In the genomic region with DNA sequence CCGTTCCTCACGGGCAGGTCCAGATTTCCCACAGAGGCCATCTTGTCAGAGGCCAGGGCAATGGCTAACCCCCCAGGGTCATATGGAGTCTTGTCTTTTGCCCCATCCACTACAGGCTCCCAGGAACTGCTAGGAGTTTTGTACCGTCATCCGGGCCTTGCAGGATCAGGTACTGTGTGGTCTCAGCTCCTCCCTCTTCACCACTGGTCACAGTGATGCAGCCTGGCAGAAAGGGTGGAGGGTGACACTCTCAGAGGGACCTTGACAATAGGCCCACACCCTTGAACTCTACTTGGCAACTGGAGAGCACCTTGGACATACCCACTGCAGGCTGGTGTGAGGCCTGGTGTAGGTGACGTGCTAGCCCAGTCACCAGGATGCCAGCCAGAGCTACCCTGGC, we compare ENCODE assay signal across 20 mouse cellular contexts. TPM values are rescaled to one million over a fixed set of nuclear protein-coding genes. Genes with fewer than 3 reads are reported as not detected.
DNase-seq lines count a peak whose midpoint lies in the region; TF ChIP-seq lines count a peak whose summit lies in the region.
"Had no signal": no experiment of that assay in that cellular context is flagged by ENCODE, and none has a peak within 500 bp of the region (broad histone marks: within the 10 kb centered on the region; RNA-seq: fewer than 3 reads in every experiment).

No protein-coding gene starts in this region.

- H3K9me3 ChIP-seq in E14TG2a.4 (ENCODE audit: low read length) = peaks cover 6% of the 10 kb centered on the region

- TF ChIP-seq CTCF in E14TG2a.4 (conservative IDR thresholded peaks at IDR 0.05; ENCODE audit: low read length) = no peak

- H3K27me3 ChIP-seq in E14TG2a.4 (ENCODE audit: insufficient read depth, low read length) = no peaks in the 10 kb centered on the region
- H3K27me3 ChIP-seq: CH12.LX; embryonic facial prominence, embryonic 13.5 days; embryonic facial prominence, embryonic 15.5 days; forebrain, embryonic 12.5 days had no signal

- peak overlapping the region; percentile 35; the same call in 1 of the 2 replicates for H3K4me3 ChIP-seq in E14TG2a.4 (replicated peaks; ENCODE audit: low read length)
- H3K4me3 ChIP-seq: embryonic facial prominence, embryonic 13.5 days; embryonic facial prominence, embryonic 15.5 days; erythroblast, embryonic 14.5 days; forebrain, embryonic 10.5 days had no signal

- H3K36me3 ChIP-seq in E14TG2a.4 (ENCODE audit: insufficient read depth, low read length) = peaks cover 69% of the 10 kb centered on the region

- DNase-seq in cerebellum, adult 11-12 months = peak; percentile 41
- no peak for DNase-seq in cerebellum, postnatal 36 days
- peak; percentile 93 for DNase-seq in heart, adult 11 months
- DNase-seq in heart, postnatal 4 days = no peak
- DNase-seq: adrenal gland, adult 2 months; adrenal gland, postnatal 10 days; adrenal gland, postnatal 25 days; B cell, adult 2 months; cerebellum, adult 11 months; cerebellum, adult 8-10 months; cerebellum, postnatal 10 days; embryo, embryonic 11 days had no signal

- H3K4me1 ChIP-seq in E14TG2a.4 (replicated peaks; ENCODE audit: low read depth, low read length) = peaks cover 46% of the 10 kb centered on the region

RNA-seq across cellular contexts. Expression of a gene that starts 3.5 kb away (rescaled TPM):
- total RNA-seq in heart, postnatal 4 days (2021) = 10 to 100 TPM; 14.7 to 15.8 TPM

RNA-seq across cellular contexts. Expression of a gene that starts 28.9 kb away (rescaled TPM):
- 10 to 100 TPM; 47.0 to 48.2 TPM for total RNA-seq in heart, postnatal 4 days (2021)

RNA-seq across cellular contexts. Expression of a gene that starts 32.6 kb away (rescaled TPM):
- under 1 TPM; 0.48 to 0.63 TPM for total RNA-seq in heart, postnatal 4 days (2021)
- total RNA-seq: CH12.LX had no signal

RNA-seq across cellular contexts. Expression of a gene that starts 50.5 kb away (rescaled TPM):
- total RNA-seq in heart, postnatal 4 days (2021) = 10 to 100 TPM; 13.2 to 20.5 TPM
- total RNA-seq: common myeloid progenitor, adult 5-6 weeks had no signal

RNA-seq across cellular contexts. Expression of a gene that starts 52.6 kb away (rescaled TPM):
- total RNA-seq in heart, postnatal 4 days (2021) = 1 to 10 TPM in 1 of 2 experiments, under 1 TPM in 1; 0.90 to 1.1 TPM

Comparison
In these comparisons a context has a peak if more than half of its experiments do, and no peak if none do; other contexts are left out.
1. DNase-seq: peak in cerebellum, adult 11-12 months (single experiment) and heart, adult 11 months (single experiment); none in cerebellum, postnatal 36 days (0 of 2) and heart, postnatal 4 days (single experiment).